In genomic region chr6:127870345-127871324, GRCm38 (mm10) we compare ENCODE assay signal across 11 mouse cellular contexts. TPM values are rescaled to one million over a fixed set of nuclear protein-coding genes. Genes with fewer than 3 reads are reported as not detected.
DNase-seq lines count a peak whose midpoint lies in the region; ATAC-seq lines count a peak whose summit lies in the region.
"Had no signal": no experiment of that assay in that cellular context is flagged by ENCODE, and none has a peak within 500 bp of the region (broad histone marks: within the 10 kb centered on the region; RNA-seq: fewer than 3 reads in every experiment).

No protein-coding gene starts in this region.

- no peak overlapping the region for H3K4me3 ChIP-seq in lung, embryonic 15.5 days
- no peak overlapping the region for H3K4me3 ChIP-seq in stomach, embryonic 15.5 days (replicated peaks)
- H3K4me3 ChIP-seq: heart, embryonic 13.5 days had no signal

- 0 out of 2 replicates have a peak overlapping the region, but pooled peaks have one; percentile 42 for H3K27ac ChIP-seq in lung, embryonic 15.5 days
- H3K27ac ChIP-seq in stomach, embryonic 15.5 days: peak overlapping the region; percentile 61; the same call in 1 of the 2 replicates
- H3K27ac ChIP-seq: heart, embryonic 13.5 days had no signal

- H3K27me3 ChIP-seq in lung, embryonic 15.5 days: no peaks in the 10 kb centered on the region
- no peaks in the 10 kb centered on the region for H3K27me3 ChIP-seq in stomach, embryonic 15.5 days (replicated peaks)

- H3K4me2 ChIP-seq in lung, embryonic 15.5 days: no peak overlapping the region
- H3K4me2 ChIP-seq in stomach, embryonic 15.5 days: no peak overlapping the region
- H3K4me2 ChIP-seq: heart, embryonic 13.5 days had no signal

- ATAC-seq in lung, embryonic 15.5 days (ENCODE audit: borderline replicate concordance, extremely low read depth, low FRiP score, low TSS enrichment): peak; percentile 63; the same call in 1 of the 2 replicates
- peak; percentile 44; the same call in 1 of the 2 replicates for ATAC-seq in stomach, embryonic 15.5 days (ENCODE audit: insufficient read depth, low FRiP score, low read depth)
- ATAC-seq in frontal cortex, adult (ENCODE audit: low TSS enrichment): no peak

- WGBS in lung, embryonic 15.5 days: 49% methylated on average over 12 of the region's 12 CpGs
- 55% methylated on average over 12 of the region's 12 CpGs for WGBS in stomach, embryonic 15.5 days

- H3K9ac ChIP-seq in lung, embryonic 15.5 days: no peak overlapping the region
- H3K9ac ChIP-seq in stomach, embryonic 15.5 days: no peak overlapping the region
- H3K9ac ChIP-seq: heart, embryonic 13.5 days had no signal

- H3K9me3 ChIP-seq in lung, embryonic 15.5 days: no peaks in the 10 kb centered on the region
- H3K9me3 ChIP-seq in stomach, embryonic 15.5 days: no peaks in the 10 kb centered on the region

- intact Hi-C loops in left cerebral cortex, postnatal 14 days (cut with DNase I): no loop called here

- H3K36me3 ChIP-seq in lung, embryonic 15.5 days: no peaks in the 10 kb centered on the region
- H3K36me3 ChIP-seq in stomach, embryonic 15.5 days: no peaks in the 10 kb centered on the region
- H3K36me3 ChIP-seq: heart, embryonic 13.5 days had no signal

- no peak for DNase-seq in lung, postnatal 14 days
- DNase-seq in embryo, embryonic 9.5 days (ENCODE audit: extremely low spot score): peak; percentile 62
- DNase-seq in gastrocnemius, postnatal 4 days (ENCODE audit: low spot score in 2 of 2): peak; percentile 36 to 60
- DNase-seq in left cerebral cortex, postnatal 14 days (ENCODE audit: low spot score in 2 of 2): no peak
- DNase-seq: adrenal gland, adult 8-10 months; left cerebral cortex, postnatal 4 days had no signal

- peaks cover 4% of the 10 kb centered on the region for H3K4me1 ChIP-seq in lung, embryonic 15.5 days
- 0 out of 2 replicates have a peak, but pooled peaks cover 3% of the 10 kb centered on the region for H3K4me1 ChIP-seq in stomach, embryonic 15.5 days
- H3K4me1 ChIP-seq: heart, embryonic 13.5 days had no signal

RNA-seq across cellular contexts. Expression of gene Tspan11, which starts 16.8 kb away (rescaled TPM):
- polyA plus RNA-seq in lung, embryonic 15.5 days (2015; fragmentation: Nextera tagmentation; extraction: Ambion mirVana): 20.5 and 21.4 TPM in 2 replicates
- total RNA-seq in gastrocnemius, postnatal 4 days (2021): 10 to 100 TPM; 13.4 to 14.0 TPM
- 3.9 and 5.2 TPM in 2 replicates for polyA plus RNA-seq in stomach, embryonic 15.5 days (2015; fragmentation: Nextera tagmentation; extraction: Ambion mirVana)
- total RNA-seq in left cerebral cortex, postnatal 14 days (2021): 1 to 10 TPM; 3.8 to 5.5 TPM
- total RNA-seq: neutrophil, adult 5-6 weeks had no signal

Comparison
In these comparisons a context has a peak if more than half of its experiments do, and no peak if none do; other contexts are left out.
1. DNase-seq: peak in embryo, embryonic 9.5 days (single experiment) and gastrocnemius, postnatal 4 days (2 of 2); none in lung, postnatal 14 days (single experiment) and left cerebral cortex, postnatal 14 days (0 of 2).